Mouse (Mus musculus) CH12.LX (cell line): ENCODE measurements around the gene BC107364. TPM values are rescaled to one million over a fixed set of nuclear protein-coding genes. Genes with fewer than 3 reads are reported as not detected.
A peak's percentile ranks its signal among the peaks of the same experiment; 100 is the strongest.
"Not testable (repeated sequence)": the region's sequence is repeated elsewhere in the genome, so short reads cannot be mapped to it uniquely, and the experiment has no call there.

Experiments
- DNase-seq: peaks from one replicate; pipeline ENCODE4 v3.0.0-alpha.2; 2013; ENCODE audit errors: extremely low read depth
- H3K27ac ChIP-seq: 2 replicates; pipeline ENCODE4 v1.5.1; 2012; ENCODE audit warnings: low read depth, mild to moderate bottlenecking, control low read depth, moderate library complexity; ENCODE audit not compliant: insufficient read depth
- H3K27me3 ChIP-seq: replicated peaks from 2 replicates; pipeline ENCODE3; 2012; ENCODE audit warnings: inconsistent platforms
- H3K36me3 ChIP-seq, 2 experiments: replicated peaks in 1 of 2; 2 replicates each; pipeline versions ENCODE3 to v1.6.1; 2012; ENCODE audit warnings: inconsistent platforms in 1 of 2, low read length in 1 of 2, mild to moderate bottlenecking in 1 of 2, mixed read lengths in 1 of 2, moderate library complexity in 1 of 2; ENCODE audit not compliant: control insufficient read depth in 1 of 2, insufficient read depth in 1 of 2
- H3K4me1 ChIP-seq, 2 experiments: 2 replicates each; pipeline ENCODE4 v1.6.1; 2012; ENCODE audit warnings: inconsistent platforms in 1 of 2, moderate library complexity in 1 of 2; ENCODE audit not compliant: insufficient read depth in 2 of 2, control insufficient read depth in 1 of 2
- H3K4me2 ChIP-seq: 2 replicates; pipeline ENCODE4 v1.6.1; 2012; ENCODE audit warnings: low read depth, mild to moderate bottlenecking, control low read depth; ENCODE audit not compliant: poor library complexity, insufficient read depth, severe bottlenecking
- H3K4me3 ChIP-seq, 3 experiments: fragments of 150-350 bp in 1 of 3; sonication (generic) in 1 of 3; replicated peaks in 1 of 3; 2 replicates each; pipeline versions ENCODE3 to v1.5.1; 2011 to 2012; ENCODE audit warnings: low read depth in 2 of 3, low read length in 2 of 3, mild to moderate bottlenecking in 2 of 3, moderate library complexity in 2 of 3, control low read depth in 1 of 3, improper control_type of control experiment in 1 of 3, inconsistent platforms in 1 of 3, mixed read lengths in 1 of 3; ENCODE audit not compliant: poor library complexity in 1 of 3
- H3K79me2 ChIP-seq: replicated peaks from 2 replicates; pipeline ENCODE4 v1.6.1; 2012; ENCODE audit warnings: mild to moderate bottlenecking, moderate library complexity; ENCODE audit not compliant: control insufficient read depth, poor library complexity, insufficient read depth, severe bottlenecking; ENCODE audit errors: extremely low read depth
- H3K9ac ChIP-seq: 2 replicates; pipeline ENCODE4 v1.6.1; 2012; ENCODE audit warnings: low read depth, mild to moderate bottlenecking, control low read depth, moderate library complexity; ENCODE audit not compliant: insufficient read depth
- H3K9me3 ChIP-seq: replicated peaks from 2 replicates; pipeline ENCODE3; 2012; ENCODE audit warnings: low read length, inconsistent platforms, mixed read lengths
- BHLHE40 ChIP-seq: IDR thresholded peaks from 2 replicates; pipeline ENCODE4 v1.6.1; 2011; ENCODE audit warnings: mild to moderate bottlenecking, low read depth, low read length, improper control_type of control experiment
- CHD1 ChIP-seq: IDR thresholded peaks from 2 replicates; pipeline ENCODE4 v1.6.1; 2012; ENCODE audit warnings: low read depth, low read length, improper control_type of control experiment, inconsistent platforms
- CHD2 ChIP-seq: IDR thresholded peaks from 2 replicates; pipeline ENCODE4 v1.6.1; 2011; ENCODE audit warnings: low read length, improper control_type of control experiment
- CTCF ChIP-seq, 2 experiments: IDR thresholded peaks in 1 of 2; conservative IDR thresholded peaks in 1 of 2; 2 replicates each; pipeline ENCODE4 v1.5.1; 2011 to 2012; ENCODE audit warnings: low read depth in 2 of 2, low read length in 2 of 2, improper control_type of control experiment in 1 of 2, inconsistent platforms in 1 of 2, mild to moderate bottlenecking in 1 of 2, moderate library complexity in 1 of 2
- E2F4 ChIP-seq: IDR thresholded peaks from 2 replicates; pipeline ENCODE4 v1.6.1; 2011; ENCODE audit warnings: low read depth, low read length, improper control_type of control experiment; ENCODE audit not compliant: insufficient replicate concordance
- ELF1 ChIP-seq: IDR thresholded peaks from 2 replicates; pipeline ENCODE4 v1.6.1; 2014; ENCODE audit warnings: low read depth, mild to moderate bottlenecking, inconsistent platforms, low read length, improper control_type of control experiment
- EP300 ChIP-seq: IDR thresholded peaks from 2 replicates; pipeline ENCODE4 v1.6.1; 2011; ENCODE audit warnings: low read length, improper control_type of control experiment
- ETS1 ChIP-seq: conservative IDR thresholded peaks from 2 replicates; pipeline ENCODE4 v1.6.1; 2012; ENCODE audit warnings: low read depth, mild to moderate bottlenecking, inconsistent platforms, low read length, improper control_type of control experiment, moderate library complexity
- HCFC1 ChIP-seq: IDR thresholded peaks from 2 replicates; pipeline ENCODE4 v1.6.1; 2012; ENCODE audit warnings: low read depth, mild to moderate bottlenecking, inconsistent platforms, low read length, improper control_type of control experiment
- JUND ChIP-seq: conservative IDR thresholded peaks from 2 replicates; pipeline ENCODE4 v1.6.1; 2011; ENCODE audit warnings: low read depth, low read length, improper control_type of control experiment
- KAT2A ChIP-seq: IDR thresholded peaks from 2 replicates; pipeline ENCODE4 v1.6.1; 2012; ENCODE audit warnings: low read length, improper control_type of control experiment, inconsistent platforms; ENCODE audit not compliant: insufficient replicate concordance
- MAFK ChIP-seq: IDR thresholded peaks from 2 replicates; pipeline ENCODE4 v1.6.1; 2011; ENCODE audit warnings: low read length, improper control_type of control experiment; ENCODE audit not compliant: insufficient replicate concordance
- MAZ ChIP-seq: IDR thresholded peaks from 2 replicates; pipeline ENCODE4 v1.6.1; 2012; ENCODE audit warnings: low read depth, mild to moderate bottlenecking, inconsistent platforms, low read length, improper control_type of control experiment, moderate library complexity
- NRF1 ChIP-seq: IDR thresholded peaks from 2 replicates; pipeline ENCODE4 v1.6.1; 2014; ENCODE audit warnings: low read depth, mild to moderate bottlenecking, inconsistent platforms, low read length, improper control_type of control experiment, moderate library complexity
- RAD21 ChIP-seq: IDR thresholded peaks from 2 replicates; pipeline ENCODE4 v1.6.1; 2011; ENCODE audit warnings: low read depth, mild to moderate bottlenecking, low read length, improper control_type of control experiment, moderate library complexity
- RCOR1 ChIP-seq: conservative IDR thresholded peaks from 2 replicates; pipeline ENCODE4 v1.6.1; 2012; ENCODE audit warnings: low read depth, mild to moderate bottlenecking, inconsistent platforms, low read length, improper control_type of control experiment
- SMC3 ChIP-seq: IDR thresholded peaks from 2 replicates; pipeline ENCODE4 v1.6.1; 2011; ENCODE audit warnings: low read depth, low read length, improper control_type of control experiment
- TBP ChIP-seq: conservative IDR thresholded peaks from 2 replicates; pipeline ENCODE4 v1.6.1; 2011; ENCODE audit warnings: low read depth, low read length, improper control_type of control experiment
- UBTF ChIP-seq: IDR thresholded peaks from 2 replicates; pipeline ENCODE4 v1.6.1; 2012; ENCODE audit warnings: low read depth, mild to moderate bottlenecking, inconsistent platforms, low read length, improper control_type of control experiment, moderate library complexity
- USF1 ChIP-seq: IDR thresholded peaks from 2 replicates; pipeline ENCODE4 v1.6.1; 2014; ENCODE audit warnings: low read depth, mild to moderate bottlenecking, inconsistent platforms, low read length, improper control_type of control experiment
- ZC3H11A ChIP-seq: IDR thresholded peaks from 2 replicates; pipeline ENCODE4 v1.6.1; 2012; ENCODE audit warnings: low read depth, mild to moderate bottlenecking, inconsistent platforms, low read length, improper control_type of control experiment
- dilution Hi-C: fragments of 300-500 bp; cut with MboI; formaldehyde crosslinking; loops from 2 replicates; pipeline ENCODE4 v1.14.3; 2020; ENCODE audit warnings: low sequenced_read_pairs; ENCODE audit not compliant: extremely low pct_unique_long_range_greater_than_20kb, extremely low pct_ligation_motif_present
- in situ Hi-C: fragments of 300-500 bp; cut with MboI; formaldehyde crosslinking; loops from 3 replicates; pipeline ENCODE4 v1.14.3; 2019; ENCODE audit warnings: low sequenced_read_pairs, low pct_ligation_motif_present, low pct_unique_long_range_greater_than_20kb, mixed read lengths
- polyA plus RNA-seq: library from polyadenylated mRNA; unstranded; fragments of >175 nt; gene quantifications from 2 replicates; pipeline ENCODE4 v1.2.1, GENCODE M21; 2012; ENCODE audit warnings: low read depth; ENCODE audit not compliant: insufficient read length
- total RNA-seq, 2 experiments: library from RNA; depleted of rRNA; stranded (reverse); fragments of 300-350 nt in 1 of 2; fragments of >200 nt in 1 of 2; gene quantifications; 2 replicates each; pipeline ENCODE4 v1.2.3; 2012 to 2014

Gene BC107364
- total and polyA plus RNA-seq, 3 experiments: 0.13 TPM; not detected in 2

- in situ Hi-C loops: no loop called here
- Histone ChIP-seq H3K27ac (no peak overlapping the region), H3K9me3 (no peaks in the 10 kb centered on the region), H3K36me3 (no peaks in the 10 kb centered on the region), H3K4me2 (0 out of 2 replicates have a peak overlapping the region, but pooled peaks have one; percentile 27), H3K27me3 (peaks cover 3% of the 10 kb centered on the region), H3K4me1 (peaks cover 0 to 18% of the 10 kb centered on the region in 2 experiments; a peak in 1 of 4 replicates), H3K79me2 (no peaks in the 10 kb centered on the region), H3K9ac (no peak overlapping the region), H3K4me3 (no peak overlapping the region)
- dilution Hi-C loops: no loop called here
- DNase-seq: peak; percentile 36
- TF ChIP-seq CHD1: 0 out of 2 replicates have a peak, but pooled peaks have one; percentile 31
- no peak for TF ChIP-seq HCFC1
Measured at GRCm38 (mm10) chr3:96498476-96499245, 46.6 kb upstream of the BC107364 start.

GRCm38 (mm10) chr3:96497451-96498028, 45.4 kb upstream of the BC107364 start:
- TF ChIP-seq EP300 (no peak), ELF1 (peak; percentile 98), E2F4 (peak; percentile 90; the same call in 1 of the 2 replicates), RAD21 (no peak; the same call in 1 of the 2 replicates), HCFC1 (no peak), ETS1 (peak; percentile 29; the same call in 1 of the 2 replicates), RCOR1 (peak; percentile 80; the same call in 1 of the 2 replicates), BHLHE40 (no peak), USF1 (no peak), NRF1 (peak; percentile 68), MAFK (peak; percentile 98), SMC3 (0 out of 2 replicates have a peak, but pooled peaks have one; percentile 4), CTCF (conservative IDR thresholded peaks at IDR 0.05 in 1 of 2, IDR thresholded peaks at IDR 0.05 in 1 of 2; ENCODE audit: low read depth in 2 of 2, low read length in 2 of 2) (peak in 1 of 2 experiments; percentile 64; a peak in 2 of 4 replicates), UBTF (no peak), ZC3H11A (no peak), MAZ (no peak), KAT2A (peak; percentile 71; the same call in 1 of the 2 replicates), JUND (peak; percentile 30; the same call in 1 of the 2 replicates), TBP (peak; percentile 100), CHD2 (no peak)
- dilution Hi-C loops (no loop called here), in situ Hi-C loops (no loop called here)
- Histone ChIP-seq H3K4me2 (peak overlapping the region; percentile 88), H3K9me3 (no peaks in the 10 kb centered on the region), H3K36me3 (no peaks in the 10 kb centered on the region), H3K79me2 (no peaks in the 10 kb centered on the region), H3K27me3 (peaks cover 3% of the 10 kb centered on the region), H3K4me1 (peaks cover 0 to 13% of the 10 kb centered on the region in 2 experiments; a peak in 1 of 4 replicates), H3K27ac (no peak overlapping the region), H3K4me3 (peak overlapping the region; percentile 34 to 59 (median 53)), H3K9ac (no peak overlapping the region)
- DNase-seq: peak; percentile 84

- dilution Hi-C loops, DNase-seq, H3K79me2 ChIP-seq, in situ Hi-C loops, H3K9me3 ChIP-seq, H3K27ac ChIP-seq, H3K36me3 ChIP-seq, H3K27me3 ChIP-seq, H3K9ac ChIP-seq: not testable (repeated sequence)
- Histone ChIP-seq H3K4me1 (peaks cover 0 to 13% of the 10 kb centered on the region in 2 experiments; a peak in 1 of 4 replicates), H3K4me3 (peak overlapping the region in 1 of 3 experiments; percentile 53), H3K4me2 (peak overlapping the region; percentile 88)
Measured at GRCm38 (mm10) chr3:96496620-96497275, 44.6 kb upstream of the BC107364 start.
